Mouse (Mus musculus) ES-Bruce4 (cell line): Measurements from ENCODE around the gene Eif4e2. TPM values are rescaled to one million over a fixed set of nuclear protein-coding genes. Genes with fewer than 3 reads are reported as not detected.

Experiments
- H3K27ac ChIP-seq: 2 replicates; pipeline ENCODE4 v1.5.1; 2012; ENCODE audit warnings: low read length, inconsistent platforms; ENCODE audit not compliant: insufficient read depth
- H3K27me3 ChIP-seq: 2 replicates; pipeline ENCODE4 v1.6.1; 2012; ENCODE audit warnings: mild to moderate bottlenecking, low read length, inconsistent platforms; ENCODE audit not compliant: control insufficient read depth, poor library complexity, insufficient read depth, severe bottlenecking
- H3K36me3 ChIP-seq: 2 replicates; pipeline ENCODE4 v1.6.1; 2012; ENCODE audit warnings: inconsistent platforms, mild to moderate bottlenecking, low read length, moderate library complexity; ENCODE audit not compliant: control insufficient read depth, poor library complexity, insufficient read depth, severe bottlenecking
- H3K4me1 ChIP-seq: one replicate; pipeline ENCODE4 v1.8.1; 2011; ENCODE audit warnings: low read length; ENCODE audit not compliant: control insufficient read depth, insufficient read depth
- H3K4me3 ChIP-seq: 2 replicates; pipeline ENCODE4 v1.5.1; 2011; ENCODE audit warnings: low read depth, mild to moderate bottlenecking, low read length
- H3K9ac ChIP-seq: 2 replicates; pipeline ENCODE4 v1.6.1; 2012; ENCODE audit warnings: low read depth, mild to moderate bottlenecking, inconsistent platforms; ENCODE audit not compliant: poor library complexity, severe bottlenecking
- H3K9me3 ChIP-seq: replicated peaks from 2 replicates; pipeline ENCODE4 v1.6.1; 2012; ENCODE audit warnings: mild to moderate bottlenecking, low read length, inconsistent platforms; ENCODE audit not compliant: control insufficient read depth, poor library complexity, insufficient read depth, severe bottlenecking
- CTCF ChIP-seq: IDR thresholded peaks from one replicate; pipeline ENCODE4 v1.8.1; 2011; ENCODE audit warnings: low read depth, low read length
- EP300 ChIP-seq: IDR thresholded peaks from 2 replicates; pipeline ENCODE4 v1.6.1; 2011; ENCODE audit warnings: low read depth, low read length; ENCODE audit not compliant: insufficient read depth
- POLR2A ChIP-seq: IDR thresholded peaks from one replicate; pipeline ENCODE4 v1.8.1; 2011; ENCODE audit warnings: low read length; ENCODE audit not compliant: insufficient read depth
- polyA plus RNA-seq: library from polyadenylated mRNA; stranded (reverse); fragments of >200 nt; gene quantifications from 2 replicates; pipeline ENCODE4 v1.2.4, GENCODE M21; 2011; ENCODE audit warnings: low read depth; ENCODE audit not compliant: missing spikeins, insufficient read depth, insufficient read length

Eif4e2 gene
- polyA plus RNA-seq, 1 experiment: 191 TPM

DNA sequence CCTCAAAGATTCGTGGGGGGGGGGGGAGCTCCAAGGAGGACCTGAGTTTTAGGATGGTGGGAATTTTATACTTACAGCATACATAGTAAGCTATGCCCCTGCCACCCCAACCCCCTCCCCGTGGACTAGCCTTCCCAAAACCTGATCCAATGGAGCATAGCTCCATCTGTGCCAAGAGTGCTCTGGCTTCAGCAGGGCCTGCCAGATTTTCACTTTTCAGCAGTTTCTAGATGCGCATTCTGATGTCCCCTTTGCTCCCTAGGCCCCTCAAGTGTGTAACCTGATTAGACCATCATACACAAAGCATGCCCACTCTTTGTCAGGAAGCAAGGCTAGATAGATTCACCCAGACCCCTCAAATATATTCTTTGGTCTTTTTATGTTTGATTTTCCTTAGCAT is 56.5 kb downstream of the Eif4e2 start:
- no peak overlapping the region for H3K9ac ChIP-seq

DNA sequence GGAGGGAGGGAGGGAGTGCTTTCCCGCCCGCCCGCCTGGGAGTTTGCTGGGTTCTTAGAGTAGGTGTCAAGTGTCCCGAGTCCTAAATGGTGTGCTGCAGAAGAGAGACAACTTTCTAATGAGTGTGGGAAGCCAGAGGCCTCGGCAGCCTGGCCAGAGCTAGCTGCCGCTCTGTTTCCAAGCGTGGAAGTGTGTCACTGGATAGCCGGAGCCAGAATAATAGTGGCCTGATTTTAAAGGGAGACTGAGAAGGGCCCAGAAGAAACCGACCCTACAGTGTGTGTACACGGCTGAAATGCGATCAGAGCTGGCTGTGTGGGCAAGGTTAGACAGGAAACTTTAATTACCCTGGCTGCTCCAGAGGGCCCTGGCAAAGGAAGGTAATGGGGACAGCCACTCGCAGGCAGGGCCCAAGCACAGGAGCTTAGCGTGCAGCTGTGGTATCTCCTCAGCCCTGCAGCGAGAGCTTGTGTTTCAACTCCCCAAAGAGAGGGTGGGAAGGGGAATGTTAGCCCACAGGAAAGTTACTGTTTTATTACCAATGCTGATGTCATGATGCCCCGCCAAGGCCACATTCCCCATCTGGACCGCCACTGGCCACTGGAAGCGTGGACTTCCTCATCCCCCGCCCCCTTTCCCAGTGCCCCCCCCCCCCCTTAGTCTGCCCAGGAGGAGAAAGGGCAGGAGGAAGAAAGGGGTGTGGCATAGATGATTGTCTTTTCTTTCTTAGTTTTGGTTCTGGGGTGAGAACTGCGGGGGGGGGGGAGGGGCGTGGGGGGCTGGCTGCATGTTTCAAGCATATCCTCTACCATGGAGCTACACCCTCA is 57.1 kb downstream of the Eif4e2 start:
- Histone ChIP-seq H3K27ac (no peak overlapping the region), H3K4me3 (no peak overlapping the region)
- TF ChIP-seq CTCF (no peak), EP300 (no peak), POLR2A (no peak)

More for the DNA sequence above, 56.5 kb downstream of the Eif4e2 start:
- TF ChIP-seq CTCF (no peak), EP300 (no peak), POLR2A (no peak)
- Histone ChIP-seq H3K36me3 (no peaks in the 10 kb centered on the region), H3K27ac (no peak overlapping the region), H3K9me3 (no peaks in the 10 kb centered on the region), H3K27me3 (peaks cover 10% of the 10 kb centered on the region), H3K4me1 (peaks cover under 1% of the 10 kb centered on the region), H3K4me3 (no peak overlapping the region)

DNA sequence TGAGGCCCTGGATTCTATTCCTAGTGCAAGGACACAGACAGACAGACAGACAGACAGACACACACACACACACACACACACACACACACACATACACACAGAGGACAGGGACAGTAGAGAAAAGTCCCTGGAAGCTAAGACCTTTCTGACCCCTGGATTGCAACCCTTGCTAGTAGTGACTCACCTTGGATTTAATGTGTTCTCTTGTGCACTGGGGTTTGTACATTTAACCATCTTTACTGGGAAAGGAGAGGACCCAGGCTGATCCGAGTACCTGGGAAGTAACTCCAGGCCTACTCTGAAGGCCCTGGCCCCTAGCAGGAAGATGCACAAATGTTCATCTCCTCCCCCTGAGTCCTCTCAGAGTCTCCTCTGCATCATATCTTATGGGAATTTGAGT is 57.9 kb downstream of the Eif4e2 start:
- Histone ChIP-seq H3K9ac (no peak overlapping the region), H3K4me3 (no peak overlapping the region), H3K9me3 (no peaks in the 10 kb centered on the region), H3K27me3 (no peaks in the 10 kb centered on the region), H3K27ac (no peak overlapping the region), H3K4me1 (no peaks in the 10 kb centered on the region), H3K36me3 (no peaks in the 10 kb centered on the region)
- no peak for TF ChIP-seq POLR2A
- TF ChIP-seq CTCF: no peak
- no peak for TF ChIP-seq EP300

More for the DNA sequence above, 57.1 kb downstream of the Eif4e2 start:
- H3K4me1 ChIP-seq: no peaks in the 10 kb centered on the region
- H3K9me3 ChIP-seq: no peaks in the 10 kb centered on the region
- peaks cover 4% of the 10 kb centered on the region; the same call in 1 of the 2 replicates for H3K27me3 ChIP-seq
- no peak overlapping the region for H3K9ac ChIP-seq
- no peaks in the 10 kb centered on the region for H3K36me3 ChIP-seq

DNA sequence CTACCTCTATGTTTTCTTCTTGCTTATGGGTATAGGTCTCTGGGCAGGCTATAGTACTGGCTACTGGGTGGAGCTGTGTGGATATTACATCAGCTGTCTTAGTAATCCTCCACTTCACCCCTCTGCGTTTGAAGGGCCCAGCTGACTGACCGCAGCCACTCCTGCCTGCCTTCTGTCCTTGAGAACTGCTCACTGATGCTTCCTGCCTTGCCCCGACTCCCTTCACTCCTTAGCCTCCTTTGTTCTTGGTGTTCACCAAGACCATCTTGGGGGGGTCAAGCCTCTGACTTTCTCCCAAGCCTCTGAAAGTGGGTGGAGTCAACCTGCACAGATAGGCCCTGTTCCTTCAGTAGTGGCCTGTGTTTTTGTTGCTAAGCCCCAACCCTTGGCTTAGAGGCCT is 58.7 kb downstream of the Eif4e2 start:
- TF ChIP-seq EP300: no peak
- TF ChIP-seq POLR2A: no peak
- no peak for TF ChIP-seq CTCF
- Histone ChIP-seq H3K9ac (no peak overlapping the region), H3K9me3 (no peaks in the 10 kb centered on the region), H3K4me3 (no peak overlapping the region), H3K27ac (no peak overlapping the region), H3K4me1 (no peaks in the 10 kb centered on the region), H3K27me3 (no peaks in the 10 kb centered on the region), H3K36me3 (no peaks in the 10 kb centered on the region)

- no peak overlapping the region for H3K27ac ChIP-seq
- no peaks in the 10 kb centered on the region for H3K9me3 ChIP-seq
- no peak overlapping the region for H3K4me3 ChIP-seq
- no peaks in the 10 kb centered on the region for H3K27me3 ChIP-seq
- H3K36me3 ChIP-seq: no peaks in the 10 kb centered on the region
- TF ChIP-seq EP300 (no peak), POLR2A (no peak), CTCF (no peak)
- H3K4me1 ChIP-seq: no peaks in the 10 kb centered on the region
- no peak overlapping the region for H3K9ac ChIP-seq
These were observed 59.8 kb downstream of the Eif4e2 start for GRCm38 (mm10) chr1:87273514-87273942.

DNA sequence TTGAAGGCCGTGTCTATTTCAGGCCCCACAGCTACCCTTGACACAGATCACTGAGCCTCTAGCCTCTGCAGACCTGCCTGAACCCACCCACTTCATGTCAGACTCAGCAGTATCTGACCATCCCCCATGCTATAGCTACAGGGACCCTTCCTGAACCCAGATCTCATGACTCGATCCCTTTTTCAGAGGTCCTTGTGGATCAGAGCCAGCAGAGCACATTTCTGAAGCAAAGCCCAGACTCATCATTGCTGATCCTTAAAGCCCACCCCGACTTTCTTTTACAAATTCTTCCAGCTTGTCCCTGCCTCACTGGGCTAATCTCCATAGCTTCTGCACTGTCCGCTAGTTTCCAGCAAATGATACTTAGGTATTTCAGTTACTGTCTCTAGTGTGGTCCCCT is 60.4 kb downstream of the Eif4e2 start:
- H3K27ac ChIP-seq: no peak overlapping the region

More for the DNA sequence above, 60.4 kb downstream of the Eif4e2 start:
- TF ChIP-seq EP300 (no peak), POLR2A (no peak), CTCF (no peak)
- Histone ChIP-seq H3K4me3 (no peak overlapping the region), H3K36me3 (no peaks in the 10 kb centered on the region), H3K4me1 (no peaks in the 10 kb centered on the region), H3K9ac (no peak overlapping the region), H3K9me3 (no peaks in the 10 kb centered on the region), H3K27me3 (no peaks in the 10 kb centered on the region)
